Mouse (Mus musculus) G1E (cell line): ENCODE results near the gene Cxcr6.

Experiments used
- CTCF ChIP-seq: IDR thresholded peaks from 2 replicates; pipeline ENCODE4 v1.5.1; 2012; ENCODE audit warnings: low read depth, low read length, inconsistent platforms, mixed read lengths
- GATA1 ChIP-seq: IDR thresholded peaks from 2 replicates; pipeline ENCODE4 v1.6.1; 2012; ENCODE audit warnings: borderline replicate concordance, low read length, inconsistent platforms, mixed read lengths
- POLR2AphosphoS5 ChIP-seq: IDR thresholded peaks from 2 replicates; pipeline ENCODE4 v1.6.1; 2012; ENCODE audit warnings: low read depth, low read length, inconsistent platforms; ENCODE audit not compliant: insufficient replicate concordance
- TAL1 ChIP-seq: conservative IDR thresholded peaks from 2 replicates; pipeline ENCODE4 v1.6.1; 2012; ENCODE audit warnings: low read depth, low read length, inconsistent platforms, mixed read lengths

GRCm38 (mm10) chr9:123844468-123844867, 38.2 kb downstream of the Cxcr6 start:
- TF ChIP-seq CTCF (no peak), GATA1 (no peak), TAL1 (no peak), POLR2AphosphoS5 (no peak)
